Mouse (Mus musculus) E14TG2a.4 (cell line): ENCODE data around the gene Aco2.

ENCODE experiments used
- H3K27me3 ChIP-seq: 2 replicates; pipeline ENCODE4 v1.6.1; 2014; ENCODE audit warnings: low read length, control low read depth; ENCODE audit not compliant: insufficient read depth
- H3K36me3 ChIP-seq: 2 replicates; pipeline ENCODE4 v1.6.1; 2014; ENCODE audit warnings: low read length, control low read depth; ENCODE audit not compliant: insufficient read depth
- H3K4me1 ChIP-seq: replicated peaks from 2 replicates; pipeline ENCODE4 v1.6.1; 2014; ENCODE audit warnings: low read depth, low read length, control low read depth
- H3K4me3 ChIP-seq: replicated peaks from 2 replicates; pipeline ENCODE4 v1.5.1; 2014; ENCODE audit warnings: mild to moderate bottlenecking, low read length
- H3K9me3 ChIP-seq: 2 replicates; pipeline ENCODE4 v1.6.1; 2014; ENCODE audit warnings: low read length, control low read depth
- CTCF ChIP-seq: conservative IDR thresholded peaks from 2 replicates; pipeline ENCODE4 v1.5.1; 2014; ENCODE audit warnings: low read length
- NANOG ChIP-seq: IDR thresholded peaks from 2 replicates; pipeline ENCODE4 v1.6.1; 2014; ENCODE audit warnings: borderline replicate concordance, low read length, mixed read lengths
- POU5F1 ChIP-seq: IDR thresholded peaks from 2 replicates; pipeline ENCODE4 v1.6.1; 2014; ENCODE audit warnings: low read length, borderline replicate concordance

Aco2 gene

GRCm38 (mm10) chr15:81882348-81882747, 10.2 kb downstream of the Aco2 start:
- H3K4me3 ChIP-seq = no peak overlapping the region
- peaks cover 68% of the 10 kb centered on the region for H3K4me1 ChIP-seq
- H3K9me3 ChIP-seq = no peaks in the 10 kb centered on the region
- H3K36me3 ChIP-seq = peaks cover 58% of the 10 kb centered on the region
- TF ChIP-seq CTCF (no peak), POU5F1 (no peak), NANOG (no peak)
- H3K27me3 ChIP-seq = no peaks in the 10 kb centered on the region

- Histone ChIP-seq H3K27me3 (no peaks in the 10 kb centered on the region), H3K4me1 (peaks cover 71% of the 10 kb centered on the region), H3K36me3 (peaks cover 83% of the 10 kb centered on the region), H3K9me3 (no peaks in the 10 kb centered on the region), H3K4me3 (no peak overlapping the region)
- TF ChIP-seq CTCF = no peak
- no peak for TF ChIP-seq POU5F1
- TF ChIP-seq NANOG = no peak
Measured at GRCm38 (mm10) chr15:81885418-81885934, 13.4 kb downstream of the Aco2 start.

- Histone ChIP-seq H3K36me3 (peaks cover 82% of the 10 kb centered on the region), H3K4me3 (no peak overlapping the region), H3K9me3 (no peaks in the 10 kb centered on the region), H3K27me3 (no peaks in the 10 kb centered on the region), H3K4me1 (peaks cover 77% of the 10 kb centered on the region)
- no peak for TF ChIP-seq NANOG
Measured at GRCm38 (mm10) chr15:81886795-81887550, 14.9 kb downstream of the Aco2 start.

- Histone ChIP-seq H3K36me3 (peaks cover 88% of the 10 kb centered on the region), H3K4me1 (peaks cover 87% of the 10 kb centered on the region), H3K9me3 (no peaks in the 10 kb centered on the region), H3K27me3 (no peaks in the 10 kb centered on the region), H3K4me3 (no peak overlapping the region)
- TF ChIP-seq CTCF = no peak
Measured at GRCm38 (mm10) chr15:81889175-81889574, 17.1 kb downstream of the Aco2 start.

- peaks cover 93% of the 10 kb centered on the region for H3K36me3 ChIP-seq
- H3K4me1 ChIP-seq = peaks cover 83% of the 10 kb centered on the region
- H3K4me3 ChIP-seq = 0 out of 2 replicates have a peak overlapping the region, but pooled peaks have one; percentile 41
- no peaks in the 10 kb centered on the region for H3K9me3 ChIP-seq
- TF ChIP-seq POU5F1 (no peak), CTCF (no peak), NANOG (no peak)
- H3K27me3 ChIP-seq = no peaks in the 10 kb centered on the region
Measured at GRCm38 (mm10) chr15:81891140-81891802, 19.2 kb downstream of the Aco2 start.

- Histone ChIP-seq H3K4me3 (peak overlapping the region; percentile 41), H3K36me3 (peaks cover 94% of the 10 kb centered on the region), H3K27me3 (no peaks in the 10 kb centered on the region), H3K4me1 (peaks cover 76% of the 10 kb centered on the region), H3K9me3 (no peaks in the 10 kb centered on the region)
- TF ChIP-seq POU5F1 (no peak), NANOG (no peak), CTCF (no peak)
Measured at GRCm38 (mm10) chr15:81891822-81892580, 19.9 kb downstream of the Aco2 start.

- peaks cover 57% of the 10 kb centered on the region for H3K4me1 ChIP-seq
- H3K9me3 ChIP-seq = no peaks in the 10 kb centered on the region
- no peak overlapping the region for H3K4me3 ChIP-seq
- TF ChIP-seq POU5F1 (no peak), CTCF (no peak), NANOG (no peak)
- peaks cover 95% of the 10 kb centered on the region for H3K36me3 ChIP-seq
- no peaks in the 10 kb centered on the region for H3K27me3 ChIP-seq
Measured at GRCm38 (mm10) chr15:81894002-81894401, 21.9 kb downstream of the Aco2 start.

GRCm38 (mm10) chr15:81896407-81896806, 24.3 kb downstream of the Aco2 start:
- H3K4me3 ChIP-seq = no peak overlapping the region
- peaks cover 93% of the 10 kb centered on the region for H3K36me3 ChIP-seq
- no peaks in the 10 kb centered on the region for H3K9me3 ChIP-seq
- H3K4me1 ChIP-seq = peaks cover 34% of the 10 kb centered on the region
- no peak for TF ChIP-seq NANOG
- H3K27me3 ChIP-seq = no peaks in the 10 kb centered on the region
